Mouse (Mus musculus): Measurements from ENCODE around the gene Hdac10.

The Hdac10 gene

DNA sequence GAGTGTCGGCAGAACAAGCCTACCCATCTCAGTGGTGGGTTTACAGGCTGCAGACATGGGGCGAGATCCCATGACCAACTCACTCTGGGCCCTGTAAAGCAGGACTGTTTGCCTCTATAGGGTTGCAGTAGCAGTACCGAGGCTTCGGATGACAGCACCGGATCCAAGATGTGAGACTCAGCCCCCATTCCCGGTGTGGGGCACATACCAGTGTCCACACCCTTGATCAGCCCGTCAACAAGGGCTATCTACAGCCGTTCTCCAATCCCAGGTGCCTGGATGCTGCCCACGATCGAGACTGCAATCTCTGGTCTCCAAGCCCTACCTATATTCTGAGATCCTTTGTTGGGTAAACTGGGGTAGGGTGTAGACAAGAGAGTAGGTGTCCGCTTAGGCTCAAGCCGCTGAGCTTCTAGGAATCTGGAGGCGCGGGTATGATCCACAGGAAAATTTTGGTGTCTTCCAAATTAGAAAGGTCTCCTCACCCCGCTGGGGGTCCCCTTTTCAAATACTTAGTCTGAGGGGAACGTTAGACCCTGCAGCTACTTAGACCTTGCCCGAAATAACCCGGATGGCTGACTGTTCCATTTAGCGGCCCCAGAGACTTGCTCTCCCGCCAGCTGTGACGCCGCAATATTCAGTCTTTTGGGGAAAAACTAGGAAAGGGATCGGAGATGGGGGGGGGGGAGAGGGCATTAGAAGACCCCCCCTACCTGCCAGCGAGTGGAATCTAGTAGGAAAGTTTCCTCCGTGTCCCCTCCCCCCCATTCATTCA is 20.2 kb upstream of the Hdac10 start:
- DNase-seq (ENCODE audit: low read depth), result no peak

DNA sequence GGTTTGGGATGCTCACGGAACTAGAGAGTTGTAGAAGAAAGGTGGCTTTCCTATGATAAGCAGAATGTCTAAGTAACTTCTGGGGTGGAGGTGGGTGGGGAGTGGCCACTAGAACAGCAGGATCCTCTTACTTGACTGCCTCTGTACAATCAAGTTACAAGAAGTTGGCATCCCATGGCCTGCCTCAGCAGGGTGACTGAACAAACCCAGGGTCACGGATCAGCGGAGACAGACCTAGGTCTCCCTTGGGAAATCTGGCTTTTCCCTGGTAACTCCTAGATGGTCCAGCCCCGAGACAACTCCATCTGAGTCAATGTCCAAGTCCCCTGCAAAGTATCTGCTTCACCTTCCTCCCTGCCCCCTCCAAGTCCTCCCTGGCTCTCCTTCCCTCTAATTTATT is 19.4 kb upstream of the Hdac10 start:
- no peak for DNase-seq (ENCODE audit: low read depth)

- no peak for DNase-seq (ENCODE audit: low read depth)
Measured at GRCm38 (mm10) chr15:89147456-89147855, 19.0 kb upstream of the Hdac10 start.

DNA sequence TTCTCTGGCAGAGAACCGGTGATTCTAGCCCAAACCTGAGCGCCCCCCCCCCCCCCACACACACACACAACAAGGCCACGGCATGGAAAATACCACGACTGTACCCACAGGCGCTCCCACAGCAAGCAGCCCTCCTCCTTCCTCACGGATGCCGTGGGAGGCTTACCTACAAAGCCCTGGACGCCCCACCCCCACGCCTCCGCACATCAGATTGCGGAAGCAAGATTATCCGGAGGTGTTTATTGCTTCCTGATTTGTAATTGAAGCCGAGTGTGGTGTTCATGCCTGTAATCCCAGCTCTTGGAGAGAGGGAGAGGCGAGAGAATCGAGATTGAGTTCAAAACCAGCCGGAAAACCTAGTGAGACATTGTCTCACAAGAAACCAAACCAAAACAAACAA is 18.5 kb upstream of the Hdac10 start:
- DNase-seq (ENCODE audit: low read depth), result no peak

DNA sequence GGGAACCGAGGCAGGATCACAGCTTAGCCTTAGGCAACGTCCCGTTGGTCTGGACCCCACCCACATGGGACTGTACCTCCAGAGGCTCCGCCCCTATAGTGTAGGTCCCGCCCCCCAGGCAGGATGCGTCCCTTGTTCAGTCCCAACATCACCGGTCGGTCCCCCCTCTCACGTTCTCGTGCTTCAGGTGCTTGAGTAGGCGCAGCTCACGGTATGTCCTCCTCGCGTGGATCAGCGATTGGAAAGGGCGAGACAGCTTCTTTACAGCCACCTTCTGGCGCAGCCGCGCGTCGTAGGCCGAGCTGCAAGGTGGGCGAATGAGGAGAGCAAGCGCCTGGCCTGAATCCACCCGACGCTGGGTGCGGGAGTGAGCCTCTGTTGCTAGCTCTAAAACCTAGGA is 18.0 kb upstream of the Hdac10 start:
- DNase-seq (ENCODE audit: low read depth), result no peak

DNA sequence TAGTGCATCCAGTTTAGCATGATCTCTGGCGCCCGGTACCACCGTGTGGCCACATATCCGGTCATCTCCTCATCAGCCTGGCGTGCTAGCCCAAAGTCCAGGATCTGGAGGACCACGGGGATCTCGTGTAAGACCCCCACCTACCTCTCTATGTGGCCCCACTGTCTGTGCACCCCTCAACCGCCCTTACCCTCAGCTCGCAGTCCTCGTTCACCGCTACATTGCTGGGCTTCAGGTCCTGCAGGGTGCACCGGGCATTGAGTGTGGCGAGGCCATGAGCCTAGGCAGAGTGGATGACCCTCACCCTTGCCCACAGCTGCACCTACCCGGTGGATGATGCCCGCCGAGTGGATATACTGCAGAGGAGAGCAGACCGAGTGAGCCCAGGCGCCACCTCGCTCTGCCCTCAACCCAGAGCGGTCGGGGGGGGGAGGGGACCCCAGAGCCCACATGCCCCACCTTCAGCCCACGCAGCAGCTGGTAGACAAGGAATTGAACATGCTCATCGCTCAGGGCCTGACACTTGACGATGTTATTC is 17.4 kb upstream of the Hdac10 start:
- DNase-seq (ENCODE audit: low read depth), result no peak

GRCm38 (mm10) chr15:89144965-89145364 is 16.5 kb upstream of the Hdac10 start:
- no peak for DNase-seq (ENCODE audit: low read depth)

DNA sequence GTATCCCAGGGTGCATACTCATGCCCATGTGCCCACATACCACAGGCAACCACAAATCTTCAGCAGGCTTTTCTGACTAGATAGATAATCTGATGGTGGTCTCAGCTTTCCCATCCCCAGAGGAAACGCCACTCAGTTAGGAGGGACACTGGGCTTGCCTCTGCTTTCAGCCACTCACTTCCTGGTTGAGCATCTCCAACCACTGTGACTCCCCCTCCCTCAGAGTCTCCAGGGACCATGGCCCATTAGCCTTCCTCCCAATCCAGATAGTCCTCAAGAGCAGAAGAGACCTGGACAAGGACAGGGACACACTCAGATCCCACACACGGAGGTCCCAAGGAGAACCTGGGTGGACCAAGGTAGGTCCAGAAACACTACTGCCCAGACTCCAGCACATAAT is 14.6 kb upstream of the Hdac10 start:
- DNase-seq (ENCODE audit: low read depth), result no peak

- no peak for DNase-seq (ENCODE audit: low read depth)
Measured at GRCm38 (mm10) chr15:89141905-89142304, 13.4 kb upstream of the Hdac10 start.

DNA sequence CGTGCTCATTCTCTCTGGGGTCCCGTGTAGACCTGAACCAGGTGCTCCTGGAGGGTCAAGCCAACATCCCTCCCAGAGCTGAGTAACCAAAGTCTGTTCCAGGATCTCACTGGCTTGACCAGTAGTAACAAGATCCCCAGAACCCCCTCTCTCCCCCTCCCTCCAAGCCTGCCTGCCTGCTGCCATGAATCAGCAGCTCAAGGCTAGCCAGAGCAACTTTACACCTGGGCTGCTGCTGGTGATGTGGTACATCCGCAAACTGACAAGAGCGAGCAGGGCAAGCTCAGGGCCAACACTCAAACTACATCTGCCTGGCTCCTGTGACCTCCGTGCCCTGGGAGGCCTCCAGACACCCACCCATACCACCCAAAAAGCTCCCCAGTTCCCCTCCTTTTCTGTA is 12.9 kb upstream of the Hdac10 start:
- DNase-seq (ENCODE audit: low read depth), result no peak

DNA sequence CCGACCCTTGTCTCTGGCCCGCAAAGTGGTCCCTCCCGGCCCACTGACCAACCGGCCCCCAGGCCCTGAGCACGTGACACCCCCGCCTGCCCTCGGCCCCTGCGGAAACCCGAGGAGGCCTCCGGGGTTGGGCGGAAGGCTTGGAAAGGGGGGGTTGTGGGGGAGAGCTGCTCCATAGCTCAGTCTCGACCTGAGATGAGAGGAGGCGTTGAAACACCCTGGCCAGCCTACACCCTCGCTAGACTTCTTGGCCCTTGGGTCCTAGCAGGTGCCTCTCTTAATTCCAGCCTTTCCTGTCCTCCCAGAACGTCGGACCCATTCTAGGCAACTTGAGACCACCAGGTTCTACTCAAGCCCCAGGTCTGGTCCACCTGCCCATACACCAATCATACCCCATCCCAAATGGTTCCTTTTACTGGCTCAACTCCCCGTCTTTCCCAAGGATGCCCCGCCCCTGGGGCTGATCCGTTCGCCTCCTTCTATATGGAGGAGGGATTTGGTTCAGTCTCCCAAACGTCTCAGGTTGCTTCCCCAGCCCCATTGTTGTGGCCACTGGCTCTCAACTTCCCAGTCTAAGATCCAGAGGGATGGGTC is 12.3 kb upstream of the Hdac10 start, which contains the start of gene Mapk12:
Gene Mapk12, minus strand, starts transcription at position 45 of the 594 bp plus-strand sequence.
- no peak for DNase-seq (ENCODE audit: low read depth)

- DNase-seq (ENCODE audit: low read depth), result no peak
Measured at GRCm38 (mm10) chr15:89140048-89140658, 11.7 kb upstream of the Hdac10 start.

DNA sequence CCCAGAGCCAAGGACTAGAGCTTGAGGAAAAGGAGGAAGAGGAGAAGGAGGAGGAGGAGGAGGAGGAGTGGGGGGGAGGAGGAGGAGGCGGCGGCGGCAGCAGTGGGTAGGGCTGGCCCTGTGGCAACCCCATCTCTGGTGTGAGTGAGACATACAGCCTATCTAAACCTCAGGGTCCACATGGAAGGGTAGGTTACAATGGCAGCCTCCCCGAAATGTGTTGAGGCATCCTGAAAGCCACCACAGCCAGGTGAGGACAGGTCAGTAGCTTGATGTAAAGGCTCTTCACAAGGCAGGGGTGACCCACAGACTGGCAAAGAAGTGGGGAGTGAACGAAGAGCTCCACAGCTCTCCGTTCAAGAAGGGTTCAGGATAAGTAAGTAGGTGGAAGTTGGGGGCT is 10.0 kb upstream of the Hdac10 start:
- no peak for DNase-seq (ENCODE audit: low read depth)

DNA sequence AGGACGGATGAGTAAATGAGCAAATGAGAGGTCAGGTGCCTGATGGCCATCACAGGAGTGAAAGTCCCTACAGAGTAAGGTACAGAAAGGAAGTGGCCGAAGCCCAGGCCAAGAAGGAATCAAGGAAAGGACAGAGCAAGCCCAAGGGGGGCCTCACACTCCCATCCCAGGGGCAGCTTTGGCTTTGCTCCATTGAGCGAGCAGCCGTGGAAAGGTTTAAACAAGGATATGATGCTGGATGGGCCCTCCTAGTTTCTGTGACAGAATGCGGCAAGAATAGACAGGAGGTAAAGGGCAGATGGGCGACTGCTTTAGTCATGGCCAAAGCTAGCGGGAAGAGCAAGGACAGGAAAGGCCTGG is 9.5 kb upstream of the Hdac10 start:
- no peak for DNase-seq (ENCODE audit: low read depth)

DNA sequence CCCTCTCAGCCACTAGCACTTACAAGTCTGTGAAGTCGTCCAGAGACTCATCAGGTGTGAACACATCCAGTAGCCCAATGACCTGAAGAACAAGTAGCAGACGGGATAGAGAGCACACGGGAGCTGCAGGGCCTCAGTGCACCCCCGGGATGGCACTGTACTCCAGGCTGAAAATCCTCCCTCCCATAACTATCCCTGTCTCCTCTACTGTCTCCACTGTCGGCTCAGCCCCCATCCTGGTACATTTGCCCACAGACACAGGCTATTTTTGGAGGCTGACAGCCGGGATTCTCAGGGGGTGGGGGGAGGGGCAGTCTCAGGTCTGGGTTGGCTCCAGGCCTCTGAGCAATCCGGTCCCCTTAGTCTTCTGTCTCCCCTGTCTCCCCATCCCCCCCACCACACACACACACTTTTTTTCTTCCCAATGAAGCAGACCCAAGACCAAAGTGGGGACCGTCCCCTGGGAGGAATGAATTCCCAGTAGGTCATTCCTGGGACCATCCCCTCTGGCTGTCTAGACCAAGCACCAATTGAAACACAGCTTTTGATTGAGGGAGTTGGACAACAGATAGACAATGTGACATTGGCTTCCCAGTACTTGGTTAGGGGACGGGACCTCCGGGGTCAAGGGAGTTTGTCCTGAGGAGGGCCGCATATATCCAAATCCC is 9.0 kb upstream of the Hdac10 start:
- DNase-seq (ENCODE audit: low read depth), result no peak

DNA sequence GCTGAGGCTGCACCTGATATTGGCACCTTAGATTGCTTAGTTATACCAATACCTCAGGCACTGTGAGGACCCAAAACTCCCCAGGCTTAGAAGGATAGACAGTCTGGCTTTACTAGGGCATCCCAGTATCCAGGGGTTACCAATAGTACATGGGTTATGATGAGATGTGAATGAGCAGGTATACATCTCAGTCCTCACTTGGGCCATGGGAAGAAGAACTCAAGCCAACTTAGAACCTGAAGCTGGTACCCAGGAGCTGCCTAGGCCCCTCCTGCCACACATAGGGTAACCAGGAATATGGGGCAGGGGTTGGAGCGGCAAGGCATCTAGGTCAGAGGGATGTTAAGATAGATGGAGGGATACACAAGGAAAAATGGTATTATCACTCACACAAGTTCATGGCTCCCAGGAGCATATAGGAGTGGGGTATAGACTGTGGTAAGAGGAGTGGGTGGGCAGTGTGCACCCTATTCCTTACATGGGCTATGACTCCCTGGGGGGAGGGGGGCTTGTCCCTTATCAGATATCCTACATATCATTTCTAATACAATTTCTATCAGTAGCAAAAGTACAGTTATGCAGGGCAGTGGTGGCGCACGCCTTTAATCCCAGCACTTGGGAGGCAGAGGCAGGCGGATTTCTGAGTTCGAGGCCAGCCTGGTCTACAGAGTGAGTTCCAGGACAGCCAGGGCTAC is 8.1 kb upstream of the Hdac10 start:
- DNase-seq (ENCODE audit: low read depth), result no peak

DNA sequence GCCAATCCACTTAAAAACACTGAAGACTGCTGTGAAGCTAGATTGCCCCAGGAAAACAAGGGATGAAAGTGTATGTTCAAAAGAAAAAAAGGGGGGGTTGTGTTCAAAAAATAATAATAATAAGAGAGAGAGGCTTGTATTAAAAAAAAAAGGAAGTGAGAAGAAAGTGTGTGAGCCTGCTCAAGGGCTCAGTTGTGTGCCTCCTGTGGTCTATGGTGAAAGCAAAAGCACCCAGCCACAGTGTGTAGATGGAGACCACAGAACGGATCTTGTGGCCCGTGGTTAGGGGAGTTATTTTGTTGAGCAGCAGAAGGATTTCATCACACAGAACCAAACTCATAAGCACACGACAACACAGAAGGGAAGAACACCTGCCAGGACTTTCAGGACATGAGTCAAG is 2.8 kb upstream of the Hdac10 start:
- peak; percentile 70 for DNase-seq (ENCODE audit: low read depth)

- DNase-seq (ENCODE audit: low read depth), result no peak
Measured at GRCm38 (mm10) chr15:89130245-89130644, 1.7 kb upstream of the Hdac10 start.

GRCm38 (mm10) chr15:89127364-89127940 is 1.0 kb downstream of the Hdac10 start:
- DNase-seq (ENCODE audit: low read depth), result no peak

GRCm38 (mm10) chr15:89126622-89127021 is 1.9 kb downstream of the Hdac10 start:
- no peak for DNase-seq (ENCODE audit: low read depth)

GRCm38 (mm10) chr15:89125351-89125750 is 3.1 kb downstream of the Hdac10 start:
- no peak for DNase-seq (ENCODE audit: low read depth)

- no peak for DNase-seq (ENCODE audit: low read depth)
Measured at GRCm38 (mm10) chr15:89124312-89124711, 4.2 kb downstream of the Hdac10 start.
